Mouse (Mus musculus) brain, embryonic 14.5 days (tissue): ENCODE data around the gene Syap1. TPM values are rescaled to one million over a fixed set of nuclear protein-coding genes. Genes with fewer than 3 reads are reported as not detected.
"Not testable (repeated sequence)": the region's sequence is repeated elsewhere in the genome, so short reads cannot be mapped to it uniquely, and the experiment has no call there.

Source experiments
- DNase-seq: peaks from one replicate; pipeline ENCODE4 v3.0.0-alpha.2; 2011; ENCODE audit warnings: low read depth
- CTCF ChIP-seq: fragments of 200-500 bp; IDR thresholded peaks from 2 replicates; pipeline ENCODE4 v1.5.1; 2012; ENCODE audit warnings: inconsistent platforms, mild to moderate bottlenecking, moderate library complexity, borderline replicate concordance; ENCODE audit not compliant: insufficient read depth, insufficient read length; ENCODE audit errors: extremely low read depth
- POLR2A ChIP-seq: fragments of 200-500 bp; IDR thresholded peaks from 2 replicates; pipeline ENCODE4 v1.6.1; 2012; ENCODE audit warnings: mild to moderate bottlenecking, inconsistent platforms, borderline replicate concordance; ENCODE audit not compliant: poor library complexity, insufficient read depth, insufficient read length, severe bottlenecking; ENCODE audit errors: extremely low read depth
- polyA plus RNA-seq: library from polyadenylated mRNA; depleted of rRNA; stranded (reverse); fragments of >200 nt; gene quantifications from 2 replicates; pipeline ENCODE4 v1.2.3, GENCODE M21; 2012; rRNA removed

The Syap1 gene
- polyA plus RNA-seq, 1 experiment, result 27.9 TPM

DNA sequence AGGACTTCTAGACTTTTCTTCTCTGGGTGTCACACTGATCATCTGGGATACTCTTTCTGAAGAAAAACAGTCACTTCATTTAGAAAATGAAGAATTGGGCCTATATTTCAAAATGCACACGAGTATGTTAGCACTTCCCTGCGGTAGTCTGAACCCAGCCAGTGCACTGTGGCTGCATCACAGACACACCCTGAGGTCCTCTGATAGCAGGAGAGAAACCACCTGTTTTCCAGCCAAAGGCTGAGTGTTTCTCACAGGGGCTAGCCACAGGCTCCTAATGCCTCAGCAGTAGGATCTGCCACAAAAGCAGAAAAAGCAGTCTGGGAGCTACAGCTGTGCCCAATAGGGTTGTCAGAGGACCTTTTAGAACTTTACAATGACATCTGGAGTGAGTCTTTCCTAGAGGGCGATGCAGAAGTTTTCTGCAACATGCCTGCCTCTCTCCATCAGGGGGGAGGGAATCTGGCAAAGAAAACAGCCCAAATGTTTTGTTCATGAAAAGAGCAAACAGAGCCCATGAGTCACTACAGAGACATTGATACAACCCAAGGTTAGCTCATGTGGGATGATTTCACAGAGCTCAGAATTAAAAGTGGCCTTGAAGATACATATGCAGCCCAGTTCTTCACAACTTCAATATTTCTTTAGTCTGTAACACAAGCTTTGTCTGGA, 19.8 kb downstream of the Syap1 start:
- no peak for DNase-seq
- TF ChIP-seq CTCF (no peak), POLR2A (no peak)

DNA sequence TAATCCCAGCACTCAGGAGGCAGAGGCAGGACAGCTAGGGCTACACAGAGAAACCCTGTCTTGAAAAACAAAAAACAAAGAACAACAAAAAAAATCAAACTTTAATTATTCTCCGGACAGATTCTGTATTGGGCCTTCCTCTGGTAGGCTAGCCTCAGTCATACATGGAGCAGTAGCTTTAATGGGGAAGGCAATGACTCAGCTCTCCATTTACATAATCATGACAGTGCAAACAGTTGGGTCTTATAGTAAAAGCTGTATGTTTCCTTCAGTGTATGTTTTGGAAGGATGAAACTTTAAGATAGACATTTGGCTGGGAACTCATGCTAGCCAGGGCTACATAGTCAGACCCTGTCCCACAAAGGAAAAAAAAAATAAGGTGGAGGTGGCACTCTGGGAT, 39.6 kb downstream of the Syap1 start:
- TF ChIP-seq POLR2A (no peak), CTCF (no peak)
- no peak for DNase-seq

DNA sequence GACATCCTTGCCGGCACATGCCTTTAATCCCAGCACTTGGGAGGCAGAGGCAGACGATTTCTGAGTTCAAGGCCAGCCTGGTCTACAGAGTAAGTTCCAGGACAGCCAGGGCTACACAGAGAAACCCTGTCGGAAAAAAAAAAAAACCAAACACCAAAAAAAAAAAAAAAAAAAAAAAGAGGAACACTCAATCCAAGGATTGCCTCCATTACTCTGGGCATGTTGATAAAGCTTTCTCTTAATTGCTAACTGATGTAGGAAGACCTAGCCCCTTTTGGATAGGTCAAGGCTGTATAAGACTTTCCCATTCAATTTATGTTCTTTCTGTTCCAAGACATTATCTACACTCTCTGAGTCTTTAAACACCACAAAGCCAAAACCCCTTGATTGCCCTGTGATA, 42.7 kb downstream of the Syap1 start:
- no peak for DNase-seq
- TF ChIP-seq CTCF (no peak), POLR2A (no peak)

DNA sequence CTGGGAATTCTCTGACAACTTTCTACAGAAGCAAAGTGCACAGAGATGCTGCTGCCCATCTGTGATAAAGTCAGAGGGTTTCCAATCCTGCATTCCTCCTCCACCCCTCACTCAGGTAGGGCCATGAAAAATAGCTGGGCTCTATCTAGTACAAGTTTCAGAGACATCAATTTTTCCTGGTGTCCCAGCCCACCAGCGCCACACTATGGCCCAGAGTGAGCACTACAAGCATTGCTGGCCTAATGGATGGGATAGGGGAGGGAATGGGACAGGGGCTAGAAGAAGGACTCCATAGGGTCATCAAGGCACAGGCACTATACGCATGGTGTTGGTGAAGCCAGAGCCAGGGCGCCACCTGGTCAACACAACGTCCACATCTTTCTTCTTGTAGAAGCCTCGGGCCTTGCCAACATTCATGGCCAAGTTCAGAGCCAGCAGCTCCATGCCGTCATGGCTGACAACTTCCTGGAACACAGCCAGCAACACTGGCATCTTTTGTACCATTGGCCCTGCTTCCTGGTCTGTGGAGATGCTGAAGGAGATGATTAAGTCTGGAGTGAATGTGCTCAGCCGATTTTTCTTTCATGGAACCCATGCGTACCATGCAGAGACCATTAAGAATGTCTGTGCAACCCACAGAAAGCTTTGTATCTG, 43.7 kb downstream of the Syap1 start:
- no peak for TF ChIP-seq POLR2A
- TF ChIP-seq CTCF, result no peak
- DNase-seq, result peak; percentile 15

DNA sequence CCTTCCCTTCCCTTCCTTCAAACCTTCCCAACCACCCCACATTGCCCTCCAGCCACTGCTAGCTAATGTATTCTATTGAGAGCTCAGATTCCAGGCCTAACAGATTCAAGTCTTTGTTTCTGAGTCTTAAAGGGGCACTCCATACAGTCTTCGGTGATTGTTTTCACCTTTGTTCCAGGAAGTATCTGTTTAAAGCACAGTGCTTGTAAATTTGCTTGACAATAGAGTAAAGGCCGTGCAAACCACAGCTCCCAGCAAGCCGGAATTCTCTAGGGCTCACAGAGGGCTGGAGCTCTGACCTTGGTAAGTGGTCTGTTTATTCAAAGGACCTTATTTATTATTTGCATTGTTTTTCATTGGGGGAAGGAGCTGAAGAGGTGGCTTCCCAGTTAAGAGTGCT, 56.1 kb downstream of the Syap1 start:
- peak; percentile 50 for DNase-seq
- TF ChIP-seq CTCF, result no peak
- TF ChIP-seq POLR2A, result no peak

DNA sequence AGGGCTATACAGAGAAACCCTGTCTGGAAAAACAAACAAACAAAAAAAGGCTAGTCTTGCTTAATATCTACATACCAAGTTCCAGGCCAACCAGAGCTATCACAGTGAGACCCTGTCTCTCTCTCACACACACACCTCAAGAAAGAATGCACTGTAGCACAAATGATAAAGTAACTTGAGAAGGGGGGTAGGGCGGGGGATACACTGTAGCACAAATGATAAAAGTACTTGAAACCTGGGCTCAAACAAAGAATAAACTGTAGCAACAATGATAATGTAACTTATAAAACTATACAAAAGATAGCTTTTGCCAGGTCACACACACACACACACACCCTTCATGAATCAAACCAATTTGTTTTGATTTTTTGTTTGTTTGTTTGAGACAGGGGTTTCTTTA, 56.7 kb downstream of the Syap1 start:
- TF ChIP-seq CTCF (no peak), POLR2A (no peak)
- no peak for DNase-seq

DNA sequence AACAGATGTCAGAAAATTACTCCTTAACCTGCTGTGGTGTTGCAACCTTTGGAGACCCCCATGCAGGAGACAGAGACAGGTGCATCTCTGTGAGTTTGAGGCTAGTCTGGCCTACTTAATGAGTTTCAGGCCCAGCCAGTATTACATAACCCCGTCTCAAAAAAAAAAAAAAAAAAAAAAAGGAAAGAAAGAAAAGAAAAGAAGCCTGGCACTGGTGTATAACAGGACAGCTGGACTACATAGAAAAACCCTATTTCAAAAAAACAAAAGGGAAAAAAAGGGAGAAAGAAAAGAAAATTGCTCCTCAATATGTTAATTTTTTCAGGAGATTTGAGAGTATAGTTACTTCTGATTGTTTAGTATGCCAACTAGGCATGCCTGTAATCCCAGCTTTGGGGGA, 57.2 kb downstream of the Syap1 start:
- DNase-seq, result no peak
- no peak for TF ChIP-seq POLR2A
- TF ChIP-seq CTCF, result no peak

DNA sequence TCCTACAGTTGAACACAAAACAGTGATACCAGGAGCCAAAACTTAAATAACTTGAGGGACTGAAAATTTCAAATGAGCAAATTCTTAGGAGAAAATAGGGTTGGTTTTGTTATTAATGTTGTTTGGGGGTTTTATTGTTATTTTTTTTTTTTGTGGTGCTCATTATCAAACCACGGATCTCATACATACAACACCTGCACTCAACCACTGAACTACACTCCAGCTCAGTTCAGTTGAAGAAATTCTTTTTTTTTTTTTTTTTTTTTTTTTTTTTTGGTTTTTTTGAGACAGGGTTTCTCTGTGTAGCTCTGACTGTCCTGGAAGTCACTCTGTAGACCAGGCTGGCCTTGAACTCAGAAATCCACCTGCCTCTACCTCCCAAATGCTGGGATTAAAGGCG, 57.9 kb downstream of the Syap1 start:
- DNase-seq, result not testable (repeated sequence)

DNA sequence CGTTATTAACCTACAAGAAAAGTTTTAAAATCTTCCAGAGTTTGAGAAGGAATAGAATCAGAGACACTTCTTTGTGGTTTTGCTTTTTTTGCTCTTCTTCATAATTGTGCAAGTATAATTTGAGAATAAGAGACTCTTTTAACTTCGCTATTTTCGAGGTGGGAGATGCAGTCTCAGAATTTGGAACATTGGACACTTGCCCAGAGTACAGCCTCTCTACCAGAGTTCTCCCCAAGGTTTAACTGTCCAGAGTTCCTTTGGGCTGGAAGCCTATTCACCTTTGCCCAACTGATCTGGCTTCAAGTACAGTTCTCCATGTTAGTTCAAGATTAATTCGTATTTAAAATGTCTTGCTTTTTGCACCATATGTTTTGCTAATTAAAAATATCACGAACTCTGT, 58.5 kb downstream of the Syap1 start:
- no peak for TF ChIP-seq CTCF
- no peak for TF ChIP-seq POLR2A
- DNase-seq, result no peak

DNA sequence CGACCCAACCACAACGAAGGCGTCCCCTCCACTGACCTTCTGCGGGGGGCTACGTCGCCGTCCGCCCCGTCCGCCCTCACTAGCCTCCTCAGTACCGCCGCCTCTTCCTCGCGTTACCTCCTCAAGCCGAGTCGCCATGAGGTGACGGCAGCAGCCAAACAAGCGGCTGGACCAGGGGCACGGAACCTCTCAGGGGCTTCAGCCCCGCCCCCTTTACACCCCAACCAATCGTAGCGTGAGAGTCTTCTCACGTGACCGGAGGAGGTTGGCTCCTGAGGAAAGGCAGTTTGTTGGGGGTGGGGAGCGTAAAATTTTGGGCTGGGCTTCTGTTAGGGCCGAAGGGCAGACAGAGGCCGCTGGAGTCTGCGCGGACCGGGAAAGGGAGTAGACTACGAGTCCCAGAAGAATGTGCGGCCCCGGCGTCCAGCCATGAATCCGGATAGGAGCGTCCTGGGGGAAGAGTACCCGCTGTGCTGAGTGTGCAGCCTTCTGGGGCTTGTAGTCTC, 59.0 kb downstream of the Syap1 start, which contains the start of gene Txlng:
Txlng (minus strand) TSS at position 252 of the 506 bp plus-strand sequence.
- peak; percentile 38; the same call in 1 of the 2 replicates for TF ChIP-seq POLR2A
- TF ChIP-seq CTCF, result no peak
- peak; percentile 99 for DNase-seq

DNA sequence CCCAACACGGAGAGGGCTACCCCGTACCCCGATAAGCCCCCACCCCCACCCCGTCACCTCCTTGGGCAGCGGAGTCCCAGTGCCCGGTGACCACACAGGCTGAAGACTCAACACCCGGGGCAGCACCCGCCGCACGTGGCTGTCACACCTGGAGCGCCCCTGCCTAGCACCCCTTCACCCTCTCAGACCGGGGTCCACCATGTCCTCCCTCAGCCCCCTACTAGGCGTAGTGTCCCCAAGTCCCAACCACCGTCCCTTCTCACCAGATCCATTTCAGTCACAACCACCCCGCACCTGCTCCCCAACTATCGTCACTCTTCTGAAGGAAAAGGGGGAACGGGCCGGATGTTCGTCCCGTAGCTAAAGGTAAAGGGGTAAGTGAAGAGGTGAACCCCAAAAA, 59.5 kb downstream of the Syap1 start:
- TF ChIP-seq CTCF, result no peak
- TF ChIP-seq POLR2A, result no peak
- DNase-seq, result no peak

DNA sequence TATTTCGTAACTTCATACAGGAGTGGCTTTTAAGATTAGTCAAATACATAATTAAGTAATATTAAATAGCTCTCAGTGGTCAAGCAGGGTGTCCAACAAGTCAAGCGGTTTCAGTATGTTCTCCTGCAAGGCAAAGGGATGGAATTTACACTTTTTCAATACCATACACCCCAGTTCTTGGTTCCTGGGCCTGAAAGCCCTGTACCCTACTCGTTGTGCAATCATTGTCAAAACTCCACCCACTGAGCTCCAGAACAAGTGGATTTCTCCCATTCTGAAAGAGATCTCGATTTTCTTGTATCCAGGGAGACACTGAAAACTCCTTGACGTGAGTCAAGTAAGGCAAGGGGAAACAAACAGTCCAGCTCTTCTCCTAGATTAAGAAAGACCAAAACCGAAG, 60.2 kb downstream of the Syap1 start:
- no peak for TF ChIP-seq CTCF
- no peak for TF ChIP-seq POLR2A
- no peak for DNase-seq

Other genes starting within 250 kb of the Syap1 start
- gene Reps2, start 244.8 kb downstream of the Syap1 start, polyA plus RNA-seq, result 3.3 and 5.3 TPM in 2 replicates
- 113 and 119 TPM in 2 replicates for gene Rbbp7, start 128.0 kb downstream of the Syap1 start, polyA plus RNA-seq
- 11.7 TPM in 2 replicates for gene Txlng, start 59.0 kb downstream of the Syap1 start, polyA plus RNA-seq
- 47.1 and 67.7 TPM in 2 replicates for gene Ctps2, start 12.8 kb upstream of the Syap1 start, polyA plus RNA-seq
- gene S100g, start 76.2 kb upstream of the Syap1 start, polyA plus RNA-seq, result 0.23 and 0.48 TPM in 2 replicates